Mouse (Mus musculus) heart, adult 11 months (tissue): ENCODE measurements around the gene BC048562.

ENCODE experiments used
- DNase-seq: peaks from one replicate; pipeline ENCODE4 v3.0.0; 2022

Gene BC048562

GRCm38 (mm10) chr9:108481520-108482210 is 45.4 kb downstream of the BC048562 start:
- peak; percentile 96 for DNase-seq

DNA sequence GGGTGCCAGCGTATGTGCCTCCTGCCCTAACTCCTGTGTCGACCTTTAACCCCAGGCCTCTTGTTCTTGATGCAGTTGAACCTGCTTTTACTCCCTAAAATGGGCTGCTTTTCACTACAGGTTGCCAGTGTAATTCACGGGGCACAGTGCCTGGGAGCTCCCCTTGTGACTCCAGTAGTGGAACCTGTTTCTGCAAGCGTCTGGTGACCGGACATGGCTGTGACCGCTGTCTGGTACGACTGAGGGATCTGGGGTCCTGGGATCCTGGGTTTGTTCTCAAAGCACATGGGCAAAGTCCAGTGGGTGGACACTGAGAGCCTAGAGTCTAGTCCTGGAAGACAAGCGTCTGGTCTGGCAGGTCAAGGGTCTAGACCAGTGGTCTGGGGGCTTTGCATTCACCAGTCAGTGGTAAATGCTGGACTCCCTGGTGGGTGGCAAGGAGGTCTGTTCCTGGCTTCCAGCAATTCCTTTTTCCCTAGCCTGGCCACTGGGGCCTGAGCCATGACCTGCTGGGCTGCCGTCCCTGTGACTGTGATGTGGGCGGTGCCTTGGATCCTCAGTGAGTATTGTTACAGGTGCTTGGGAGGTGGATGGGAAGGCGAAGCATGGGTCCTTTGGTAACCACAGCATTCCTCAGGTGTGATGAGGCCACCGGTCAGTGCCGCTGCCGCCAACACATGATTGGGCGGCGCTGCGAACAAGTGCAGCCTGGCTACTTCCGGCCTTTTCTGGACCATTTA is 46.9 kb downstream of the BC048562 start:
- DNase-seq = peak; percentile 95

DNA sequence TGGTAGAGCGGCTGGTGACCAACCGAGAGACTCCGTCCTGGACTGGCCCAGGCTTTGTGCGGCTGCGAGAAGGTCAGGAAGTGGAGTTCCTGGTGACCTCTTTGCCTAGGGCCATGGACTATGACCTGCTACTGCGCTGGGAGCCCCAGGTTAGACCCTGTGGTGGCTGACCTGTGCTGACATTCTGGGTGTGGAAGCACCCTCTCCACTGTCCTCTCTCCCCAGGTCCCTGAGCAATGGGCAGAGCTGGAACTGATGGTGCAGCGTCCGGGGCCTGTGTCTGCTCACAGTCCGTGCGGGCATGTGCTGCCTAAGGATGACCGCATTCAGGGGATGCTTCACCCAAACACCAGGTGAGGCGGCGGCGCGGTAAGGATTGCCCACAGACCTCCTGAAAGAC is 47.7 kb downstream of the BC048562 start:
- peak; percentile 90 for DNase-seq

DNA sequence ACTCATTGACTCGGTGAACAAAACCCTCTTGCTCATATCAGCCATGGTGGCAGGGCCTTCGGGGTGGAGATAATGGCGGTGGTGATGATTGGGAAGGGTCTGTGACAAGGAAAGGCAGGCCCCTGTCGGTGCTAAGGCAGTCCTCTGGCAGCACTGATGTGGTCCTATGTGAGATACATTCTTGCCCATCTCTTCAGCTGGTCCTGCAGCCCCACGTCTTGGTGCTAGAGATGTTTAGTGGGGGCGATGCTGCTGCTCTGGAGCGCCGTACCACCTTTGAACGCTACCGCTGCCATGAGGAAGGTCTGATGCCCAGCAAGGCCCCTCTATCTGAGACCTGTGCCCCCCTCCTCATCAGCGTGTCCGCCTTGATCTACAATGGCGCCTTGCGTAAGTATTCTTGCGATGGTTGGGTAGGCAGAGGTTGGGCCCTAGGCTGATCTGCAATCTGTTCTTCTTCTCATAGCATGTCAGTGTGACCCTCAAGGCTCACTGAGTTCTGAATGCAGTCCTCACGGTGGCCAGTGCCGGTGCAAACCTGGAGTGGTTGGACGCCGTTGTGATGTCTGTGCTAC is 49.1 kb downstream of the BC048562 start:
- DNase-seq = peak; percentile 91

DNA sequence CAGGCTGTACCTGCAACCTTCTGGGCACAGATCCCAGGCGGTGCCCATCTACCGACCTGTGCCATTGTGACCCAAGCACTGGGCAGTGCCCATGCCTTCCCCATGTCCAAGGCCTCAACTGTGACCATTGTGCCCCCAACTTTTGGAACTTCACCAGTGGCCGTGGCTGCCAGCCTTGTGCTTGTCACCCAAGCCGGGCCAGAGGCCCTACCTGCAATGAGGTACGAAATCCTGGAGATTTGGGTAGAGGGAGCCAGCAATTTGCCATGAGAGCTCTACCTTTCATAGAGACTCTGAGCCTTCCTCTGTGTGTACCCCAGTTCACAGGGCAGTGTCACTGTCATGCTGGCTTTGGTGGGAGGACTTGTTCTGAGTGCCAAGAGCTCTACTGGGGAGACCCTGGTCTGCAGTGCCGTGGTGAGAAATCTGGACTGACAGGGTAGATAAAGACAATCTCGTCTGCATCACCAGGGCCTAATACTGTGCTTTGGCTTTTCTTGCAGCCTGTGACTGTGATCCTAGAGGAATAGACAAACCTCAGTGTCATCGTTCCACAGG is 50.8 kb downstream of the BC048562 start:
- DNase-seq = peak; percentile 91

- peak; percentile 90 for DNase-seq
These were observed 52.1 kb downstream of the BC048562 start for GRCm38 (mm10) chr9:108488403-108488802.

DNA sequence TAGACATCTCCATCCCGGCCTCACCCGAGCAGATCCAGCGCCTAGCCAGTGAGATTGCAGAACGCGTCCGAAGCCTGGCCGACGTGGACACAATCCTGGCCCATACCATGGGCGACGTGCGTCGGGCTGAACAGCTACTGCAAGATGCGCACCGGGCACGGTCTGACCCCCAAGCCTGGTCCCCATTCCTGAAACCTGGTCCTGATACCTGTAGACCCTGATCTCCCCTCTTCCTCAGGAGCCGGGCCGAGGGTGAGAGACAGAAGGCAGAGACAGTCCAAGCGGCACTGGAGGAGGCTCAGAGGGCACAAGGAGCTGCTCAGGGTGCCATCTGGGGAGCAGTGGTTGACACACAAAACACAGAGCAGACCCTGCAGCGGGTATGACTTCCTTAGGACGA is 52.9 kb downstream of the BC048562 start:
- peak; percentile 93 for DNase-seq

DNA sequence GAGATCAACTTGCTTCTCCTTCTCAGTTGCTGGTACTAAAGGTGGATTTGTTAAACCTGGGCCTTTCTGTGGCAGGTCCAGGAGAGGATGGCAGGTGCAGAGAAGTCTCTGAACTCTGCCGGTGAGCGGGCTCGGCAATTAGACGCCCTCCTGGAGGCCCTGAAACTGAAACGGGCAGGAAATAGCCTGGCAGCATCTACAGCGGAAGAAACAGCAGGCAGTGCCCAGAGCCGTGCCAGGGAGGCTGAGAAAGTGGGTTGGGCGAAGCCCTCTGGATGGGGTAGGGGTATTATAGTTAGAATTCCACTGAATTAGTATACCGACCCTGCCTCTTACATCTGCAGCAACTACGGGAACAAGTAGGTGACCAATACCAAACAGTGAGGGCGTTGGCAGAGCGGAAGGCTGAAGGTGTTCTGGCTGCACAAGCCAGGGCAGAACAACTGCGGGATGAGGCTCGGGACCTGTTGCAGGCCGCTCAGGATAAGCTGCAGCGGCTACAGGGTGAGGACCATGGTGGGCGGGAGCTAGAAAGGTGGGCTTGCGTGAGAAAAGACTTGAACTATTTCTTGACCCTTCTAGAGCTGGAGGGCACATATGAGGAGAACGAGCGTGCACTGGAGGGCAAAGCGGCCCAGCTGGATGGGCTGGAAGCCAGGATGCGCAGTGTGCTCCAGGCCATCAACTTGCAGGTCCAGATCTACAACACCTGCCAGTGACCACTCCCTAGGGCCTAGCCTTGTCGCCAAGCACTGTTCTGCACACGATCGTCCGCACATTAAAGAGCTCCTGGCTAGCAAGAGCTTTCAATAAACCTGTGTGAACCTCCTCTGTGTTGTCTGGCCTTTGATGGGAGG is 53.6 kb downstream of the BC048562 start:
- no peak for DNase-seq

DNA sequence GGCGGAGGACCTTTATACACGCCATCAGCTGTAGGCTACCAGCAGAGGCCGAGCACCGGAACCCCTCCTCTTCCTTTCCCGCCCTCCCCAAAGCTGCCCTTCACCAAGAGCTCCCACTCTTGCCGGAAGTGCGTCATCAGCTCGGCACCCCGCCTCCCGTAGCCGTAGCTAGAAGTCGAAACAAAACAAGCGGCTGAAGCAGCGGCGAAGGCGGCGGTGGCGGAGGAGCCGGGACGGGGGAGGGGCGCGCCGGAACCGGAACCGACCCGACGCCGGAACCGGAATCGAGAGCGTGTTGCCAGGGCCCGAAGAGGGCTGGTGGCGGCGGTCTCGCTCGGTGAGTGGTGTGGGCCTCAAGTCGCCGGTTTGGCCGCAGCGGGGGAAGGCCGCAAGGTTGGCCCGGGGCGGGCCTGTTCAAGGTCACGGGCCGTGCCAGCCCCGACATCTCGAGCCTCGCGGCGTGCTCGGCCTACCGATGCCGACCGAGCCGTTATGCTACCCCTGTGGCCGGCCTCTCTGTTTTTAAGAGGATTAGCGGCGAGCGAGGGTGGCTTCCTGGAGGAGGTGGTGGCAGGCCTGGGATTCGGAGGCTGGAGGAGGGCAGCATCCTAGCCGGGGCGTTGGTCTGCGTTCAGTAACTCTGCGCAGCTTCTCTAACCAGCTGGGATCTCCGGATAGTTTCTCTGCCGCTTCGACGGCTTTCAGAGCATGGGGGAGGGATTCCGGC is 54.4 kb downstream of the BC048562 start, which contains the start of gene Usp19:
Usp19 (plus strand) TSS at position 44 of the 727 bp plus-strand sequence.
- peak; percentile 100 for DNase-seq

DNA sequence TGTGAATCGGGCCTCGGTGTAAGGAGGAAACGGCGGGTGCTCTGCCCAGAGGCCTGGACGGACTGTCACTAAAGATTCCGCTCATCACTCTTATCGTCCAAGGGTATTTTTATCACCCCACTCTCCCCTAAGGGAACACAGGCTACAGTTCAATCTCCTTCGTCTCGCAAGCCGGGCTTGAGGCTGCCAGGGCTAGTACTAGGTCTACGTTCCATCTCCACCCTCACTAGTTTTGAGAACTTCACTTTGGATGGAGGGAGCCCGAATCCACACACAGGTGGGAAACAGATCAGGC is 55.0 kb downstream of the BC048562 start:
- DNase-seq = no peak

DNA sequence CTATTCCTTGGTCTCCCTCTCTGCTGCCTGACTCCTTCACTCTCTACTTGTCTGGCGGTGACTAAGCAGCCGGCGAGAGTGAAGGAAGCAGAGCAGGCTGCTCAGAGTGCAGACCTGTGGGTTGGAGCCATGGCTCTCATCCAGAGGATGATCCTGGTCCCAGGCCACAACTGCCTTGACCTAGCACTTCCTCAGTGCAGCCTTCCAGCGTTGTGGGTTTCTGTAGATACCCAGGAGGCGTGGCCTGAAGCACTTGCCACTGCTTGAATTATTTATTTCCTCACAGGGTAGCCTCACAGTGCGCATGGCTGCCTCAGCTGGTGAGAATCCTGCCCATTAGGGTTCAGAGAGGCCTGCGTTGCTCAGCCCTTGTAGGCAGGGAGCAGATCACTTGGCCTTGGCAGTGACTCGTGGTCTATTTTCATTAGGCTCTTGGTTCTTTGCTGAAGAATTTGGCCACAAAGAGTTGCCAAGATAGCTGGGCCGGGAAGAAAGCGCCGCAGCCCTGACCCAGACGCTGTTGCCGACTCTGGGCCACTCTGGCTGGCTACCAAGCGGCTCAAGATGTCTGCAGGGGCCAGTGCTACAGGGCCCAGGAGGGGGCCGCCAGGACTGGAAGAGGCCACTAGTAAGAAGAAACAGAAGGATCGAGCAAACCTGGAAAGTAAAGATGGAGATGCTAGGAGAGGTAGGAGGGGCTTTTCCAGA is 55.9 kb downstream of the BC048562 start:
- DNase-seq = peak; percentile 94

- DNase-seq = peak; percentile 91
These were observed 57.0 kb downstream of the BC048562 start for GRCm38 (mm10) chr9:108493246-108493645.

- DNase-seq = peak; percentile 88
These were observed 58.0 kb downstream of the BC048562 start for GRCm38 (mm10) chr9:108494146-108494825.

DNA sequence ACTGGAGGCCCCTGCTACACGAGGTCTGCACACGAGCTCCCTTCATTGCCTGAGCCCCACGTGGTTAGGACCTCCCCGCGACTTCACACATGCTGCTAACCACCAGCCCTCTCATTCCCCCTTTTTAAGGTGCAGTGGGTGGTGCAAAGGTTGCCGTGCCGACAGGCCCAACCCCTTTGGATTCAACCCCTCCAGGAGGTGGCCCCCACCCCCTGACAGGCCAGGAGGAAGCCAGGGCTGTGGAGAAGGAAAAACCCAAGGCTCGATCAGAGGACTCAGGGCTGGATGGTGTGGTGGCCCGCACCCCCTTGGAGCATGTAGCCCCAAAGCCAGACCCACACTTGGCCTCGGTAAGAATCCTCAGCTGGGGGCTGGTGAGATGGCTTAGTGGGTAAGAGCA is 58.6 kb downstream of the BC048562 start:
- peak; percentile 91 for DNase-seq
